Mouse (Mus musculus): Measurements from ENCODE around the gene Gm12184. TPM values are rescaled to one million over a fixed set of nuclear protein-coding genes. Genes with fewer than 3 reads are reported as not detected.
"Not testable (repeated sequence)": the region's sequence is repeated elsewhere in the genome, so short reads cannot be mapped to it uniquely, and the experiment has no call there.

The Gm12184 gene
- polyA plus RNA-seq, 1 experiment = 7.9 TPM

- 60% methylated on average over 14 of the region's 14 CpGs for WGBS
- no peak for DNase-seq (ENCODE audit: low read depth, low spot score)
Measured at GRCm38 (mm10) chr11:48807563-48808303, 18.7 kb downstream of the Gm12184 start.

- DNase-seq (ENCODE audit: low read depth, low spot score) = no peak
- WGBS = 64% methylated on average over 21 of the region's 21 CpGs
Measured at GRCm38 (mm10) chr11:48806856-48807562, 19.4 kb downstream of the Gm12184 start.

- DNase-seq (ENCODE audit: low read depth, low spot score) = no peak
- 69% methylated on average over 2 of the region's 2 CpGs for WGBS
Measured at GRCm38 (mm10) chr11:48804922-48805321, 21.5 kb downstream of the Gm12184 start.

GRCm38 (mm10) chr11:48803988-48804387 lies 22.5 kb downstream of the Gm12184 start:
- WGBS = 93% methylated on average over 2 of the region's 2 CpGs
- DNase-seq (ENCODE audit: low read depth, low spot score) = no peak

GRCm38 (mm10) chr11:48801831-48802772 lies 24.4 kb downstream of the Gm12184 start:
- 32% methylated on average over 17 of the region's 17 CpGs for WGBS
- no peak for DNase-seq (ENCODE audit: low read depth, low spot score)

- WGBS = under 1% methylated on average over 47 of the region's 47 CpGs
- peak; percentile 82 for DNase-seq (ENCODE audit: low read depth, low spot score)
Measured at GRCm38 (mm10) chr11:48799921-48800701, 26.3 kb downstream of the Gm12184 start, which contains the start of gene Rack1. Gene Rack1 (plus strand): TSS chr11:48800332.

- no peak for DNase-seq (ENCODE audit: low read depth, low spot score)
Measured at GRCm38 (mm10) chr11:48798984-48799920, 27.2 kb downstream of the Gm12184 start.

GRCm38 (mm10) chr11:48798308-48798707 lies 28.1 kb downstream of the Gm12184 start:
- 81% methylated on average over 7 of the region's 7 CpGs for WGBS

More at GRCm38 (mm10) chr11:48798984-48799920, 27.2 kb downstream of the Gm12184 start:
- WGBS = 1% methylated on average over 18 of the region's 18 CpGs

GRCm38 (mm10) chr11:48797287-48797686 lies 29.2 kb downstream of the Gm12184 start:
- no peak for DNase-seq (ENCODE audit: low read depth, low spot score)
- WGBS = 81% methylated on average over 5 of the region's 5 CpGs

More at GRCm38 (mm10) chr11:48798308-48798707, 28.1 kb downstream of the Gm12184 start:
- no peak for DNase-seq (ENCODE audit: low read depth, low spot score)

- no peak for DNase-seq (ENCODE audit: low read depth, low spot score)
- 86% methylated on average over 4 of the region's 4 CpGs for WGBS
Measured at GRCm38 (mm10) chr11:48796290-48796689, 30.2 kb downstream of the Gm12184 start.

GRCm38 (mm10) chr11:48795221-48795620 lies 31.2 kb downstream of the Gm12184 start:
- WGBS = 95% methylated on average over 7 of the region's 7 CpGs
- DNase-seq (ENCODE audit: low read depth, low spot score) = no peak

- WGBS = 95% methylated on average over 3 of the region's 3 CpGs
- no peak for DNase-seq (ENCODE audit: low read depth, low spot score)
Measured at GRCm38 (mm10) chr11:48793184-48793583, 33.3 kb downstream of the Gm12184 start.

- not testable (repeated sequence) for DNase-seq (ENCODE audit: low read depth, low spot score)
- 87% methylated on average over 9 of the region's 9 CpGs for WGBS
Measured at GRCm38 (mm10) chr11:48791894-48792293, 34.6 kb downstream of the Gm12184 start.

GRCm38 (mm10) chr11:48790946-48791345 lies 35.5 kb downstream of the Gm12184 start:
- no peak for DNase-seq (ENCODE audit: low read depth, low spot score)
- 55% methylated on average over 8 of the region's 8 CpGs for WGBS

GRCm38 (mm10) chr11:48789973-48790823 lies 36.3 kb downstream of the Gm12184 start:
- peak; percentile 70 for DNase-seq (ENCODE audit: low read depth, low spot score)

GRCm38 (mm10) chr11:48789215-48789614 lies 37.2 kb downstream of the Gm12184 start:
- DNase-seq (ENCODE audit: low read depth, low spot score) = no peak
- 76% methylated on average over 5 of the region's 5 CpGs for WGBS

More at GRCm38 (mm10) chr11:48789973-48790823, 36.3 kb downstream of the Gm12184 start:
- WGBS = 18% methylated on average over 20 of the region's 20 CpGs

All from large intestine, adult 2 months (tissue).